Mouse (Mus musculus) limb, embryonic 14.5 days (tissue): ENCODE results near the gene Ano8. TPM values are rescaled to one million over a fixed set of nuclear protein-coding genes. Genes with fewer than 3 reads are reported as not detected.

Experiments
- ATAC-seq: fragments of 200-750 bp; cut with Nextera tagmentation; 2 replicates; pipeline ENCODE4 v1.8.0; 2017; ENCODE audit warnings: low read depth, moderate number of reproducible peaks, moderate TSS enrichment; ENCODE audit not compliant: low FRiP score
- DNase-seq: peaks from one replicate; pipeline ENCODE4 v3.0.0-alpha.2; 2015; ENCODE audit warnings: low spot score
- H3K27ac ChIP-seq: fragments of 300-500 bp; sonication (generic); replicated peaks from 2 replicates; pipeline ENCODE4 v1.5.1; 2014; ENCODE audit warnings: low read depth, mild to moderate bottlenecking, low read length, moderate library complexity, mixed read lengths
- H3K27me3 ChIP-seq: fragments of 300-500 bp; sonication (generic); 2 replicates; pipeline ENCODE4 v1.6.1; 2014; ENCODE audit warnings: low read length, mixed read lengths; ENCODE audit not compliant: control insufficient read depth, insufficient read depth
- H3K36me3 ChIP-seq: fragments of 300-500 bp; sonication (generic); 2 replicates; pipeline ENCODE4 v1.6.1; 2014; ENCODE audit warnings: mild to moderate bottlenecking, low read length, moderate library complexity, mixed read lengths; ENCODE audit not compliant: control insufficient read depth, insufficient read depth
- H3K4me1 ChIP-seq: fragments of 300-500 bp; sonication (generic); 2 replicates; pipeline ENCODE4 v1.6.1; 2014; ENCODE audit warnings: antibody characterized with exemption, low read length, mixed read lengths; ENCODE audit not compliant: control insufficient read depth, insufficient read depth
- H3K4me2 ChIP-seq: fragments of 300-500 bp; sonication (generic); replicated peaks from 2 replicates; pipeline ENCODE4 v1.6.1; 2014; ENCODE audit warnings: low read depth, mild to moderate bottlenecking, low read length, moderate library complexity; ENCODE audit not compliant: severe bottlenecking
- H3K4me3 ChIP-seq: fragments of 300-500 bp; sonication (generic); replicated peaks from 2 replicates; pipeline ENCODE4 v1.5.1; 2014; ENCODE audit warnings: low read length
- H3K9ac ChIP-seq: fragments of 300-500 bp; sonication (generic); 2 replicates; pipeline ENCODE4 v1.6.1; 2014; ENCODE audit warnings: mild to moderate bottlenecking, low read depth, low read length, moderate library complexity; ENCODE audit not compliant: severe bottlenecking
- H3K9me3 ChIP-seq: fragments of 300-500 bp; sonication (generic); 2 replicates; pipeline ENCODE4 v1.6.1; 2016; ENCODE audit warnings: low read length; ENCODE audit not compliant: control insufficient read depth
- POLR2A ChIP-seq: fragments of 200-500 bp; IDR thresholded peaks from 2 replicates; pipeline ENCODE4 v1.8.0; 2012; ENCODE audit warnings: inconsistent platforms, mild to moderate bottlenecking, moderate library complexity, borderline replicate concordance; ENCODE audit not compliant: insufficient read depth, insufficient read length; ENCODE audit errors: extremely low read depth
- WGBS: fragments of 180-500 bp; shearing (Covaris S2); extraction: QIAGEN DNeasy Blood & Tissue Kit; methylation state at CpG from one replicate; pipeline ENCODE4 v1.1.7; 2014; 5-methylcytosine and 5-hydroxymethylcytosine counted together
- polyA plus RNA-seq, 2 experiments: library from polyadenylated mRNA; depleted of rRNA in 1 of 2; stranded (reverse) in 1 of 2; unstranded in 1 of 2; fragments of >200 nt; fragmentation: Nextera tagmentation in 1 of 2; extraction: Ambion mirVana in 1 of 2; gene quantifications; 2 replicates each; pipeline versions ENCODE4 v1.2.1 to v1.2.3; 2012 to 2014

Ano8 gene
- polyA plus RNA-seq, 2 experiments, result 1.8 to 37.2 TPM

DNA sequence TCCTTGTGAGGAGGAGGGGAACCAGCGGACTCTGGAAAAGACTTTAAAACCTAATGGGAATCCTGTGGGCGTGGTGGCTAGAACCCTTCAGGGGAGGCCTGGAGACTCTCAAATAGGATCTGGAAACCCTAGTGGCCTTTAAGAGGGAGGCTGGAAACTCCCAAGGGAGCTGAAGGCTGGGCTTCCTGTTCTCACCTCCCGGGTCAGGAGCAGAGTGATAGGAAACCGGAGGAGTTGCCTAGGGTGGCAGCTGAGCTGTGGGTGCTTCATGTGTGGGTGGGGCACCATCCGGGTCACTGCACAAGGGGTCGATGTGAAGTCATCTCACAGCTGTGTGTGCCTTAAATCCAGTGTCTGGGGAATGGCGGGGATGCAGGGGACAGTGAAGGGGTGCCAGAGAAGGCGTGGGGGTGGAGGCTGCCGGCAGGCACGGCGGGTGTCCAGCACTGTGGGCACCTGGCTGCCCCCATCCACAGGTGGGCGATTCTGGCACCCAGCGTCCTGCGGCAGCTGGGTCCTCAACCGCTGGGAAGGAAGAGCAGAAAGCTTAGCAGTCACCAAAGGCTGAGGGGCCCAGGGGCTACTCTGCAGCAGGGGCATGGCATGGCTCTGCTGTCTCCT, 12.2 kb upstream of the Ano8 start:
- H3K9me3 ChIP-seq, result no peaks in the 10 kb centered on the region
- H3K4me1 ChIP-seq, result peaks cover 22% of the 10 kb centered on the region
- no peak overlapping the region for H3K4me3 ChIP-seq
- peaks cover 15% of the 10 kb centered on the region; the same call in 1 of the 2 replicates for H3K36me3 ChIP-seq
- no peak for TF ChIP-seq POLR2A
- H3K9ac ChIP-seq, result 0 out of 2 replicates have a peak overlapping the region, but pooled peaks have one; percentile 26
- no peak for DNase-seq
- H3K27me3 ChIP-seq, result no peaks in the 10 kb centered on the region
- no peak for ATAC-seq
- H3K27ac ChIP-seq, result no peak overlapping the region
- H3K4me2 ChIP-seq, result no peak overlapping the region
- WGBS, result 19% methylated on average over 14 of the region's 15 CpGs

DNA sequence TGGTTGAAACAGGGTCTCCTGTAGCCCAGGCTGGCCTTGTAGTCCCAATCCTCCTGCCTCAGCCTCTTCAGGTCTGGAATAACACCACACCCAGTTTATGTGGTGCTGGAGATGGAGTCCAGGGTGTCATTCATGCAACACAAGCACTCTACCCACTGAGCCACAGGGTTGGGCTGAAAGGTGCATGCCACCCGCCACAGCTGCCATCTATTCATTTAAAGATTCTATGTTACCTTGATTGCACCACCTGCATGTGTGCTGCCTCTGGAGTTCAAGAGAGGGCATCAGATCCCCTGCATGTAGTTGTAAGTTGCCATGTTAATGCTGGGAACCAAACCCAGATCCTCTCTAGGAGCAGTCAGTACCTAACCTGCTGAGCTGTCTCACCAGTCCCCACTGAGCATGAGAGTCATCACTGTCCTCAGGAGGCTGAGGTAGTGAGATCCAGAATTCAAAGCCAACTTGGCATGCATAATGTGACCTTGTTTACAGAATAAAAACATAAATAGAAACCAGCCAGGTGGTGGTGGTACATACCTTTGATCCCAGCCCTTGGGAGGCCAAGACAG, 11.4 kb upstream of the Ano8 start:
- DNase-seq, result no peak
- ATAC-seq, result no peak
- no peak for TF ChIP-seq POLR2A
- H3K27me3 ChIP-seq, result no peaks in the 10 kb centered on the region
- H3K9ac ChIP-seq, result no peak overlapping the region
- peaks cover 22% of the 10 kb centered on the region for H3K4me1 ChIP-seq
- H3K9me3 ChIP-seq, result no peaks in the 10 kb centered on the region
- H3K4me2 ChIP-seq, result no peak overlapping the region
- peaks cover 23% of the 10 kb centered on the region for H3K36me3 ChIP-seq
- no peak overlapping the region for H3K27ac ChIP-seq
- no peak overlapping the region for H3K4me3 ChIP-seq
- 100% methylated on average over 1 of the region's 1 CpGs for WGBS

DNA sequence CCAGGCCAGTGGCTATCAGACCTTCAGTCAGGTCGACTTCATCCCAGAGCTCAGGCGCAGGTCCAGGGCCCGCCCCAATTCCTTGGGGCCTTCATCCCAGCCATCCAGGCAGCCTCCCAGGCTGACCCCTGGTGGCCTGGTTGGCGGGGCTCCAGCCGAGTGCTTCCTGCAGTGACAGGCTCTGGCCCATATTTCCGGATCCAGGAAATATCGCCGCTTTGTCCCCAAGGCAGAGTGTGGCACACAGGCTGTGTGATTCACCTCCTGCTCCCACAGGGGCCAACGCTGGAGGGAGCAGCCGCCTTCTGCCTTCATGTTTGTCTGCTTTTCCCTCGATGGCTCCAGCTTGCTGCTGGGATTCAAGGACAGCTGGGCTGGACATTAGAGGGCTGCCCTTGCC, 10.7 kb upstream of the Ano8 start:
- TF ChIP-seq POLR2A, result no peak
- 37% methylated on average over 11 of the region's 11 CpGs for WGBS
- Histone ChIP-seq H3K9ac (no peak overlapping the region), H3K27ac (no peak overlapping the region), H3K4me1 (peaks cover 22% of the 10 kb centered on the region), H3K36me3 (peaks cover 30% of the 10 kb centered on the region), H3K4me3 (no peak overlapping the region), H3K4me2 (no peak overlapping the region), H3K9me3 (no peaks in the 10 kb centered on the region), H3K27me3 (no peaks in the 10 kb centered on the region)
- ATAC-seq, result no peak
- DNase-seq, result peak; percentile 36

DNA sequence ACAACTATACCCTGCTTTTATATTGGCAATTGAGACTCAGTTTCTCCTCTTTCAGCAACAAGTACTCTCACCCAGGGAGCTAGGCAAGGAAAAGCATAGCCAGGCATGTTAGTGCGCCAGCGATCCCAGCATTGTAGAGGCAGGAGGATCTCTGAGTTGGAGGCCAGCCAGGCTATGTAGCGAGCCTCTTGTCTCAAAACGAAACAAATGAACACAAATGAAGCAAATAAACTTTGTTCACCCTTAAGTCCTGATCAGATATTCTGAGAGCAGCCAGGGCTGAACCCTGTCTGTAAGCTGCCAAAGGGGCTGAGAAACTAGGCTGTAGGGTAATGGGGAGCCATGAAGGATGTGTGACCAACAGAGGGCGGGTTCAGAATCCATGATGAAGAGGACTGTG, 10.0 kb upstream of the Ano8 start:
- no peak overlapping the region for H3K4me2 ChIP-seq
- H3K9ac ChIP-seq, result no peak overlapping the region
- peaks cover 22% of the 10 kb centered on the region for H3K4me1 ChIP-seq
- H3K9me3 ChIP-seq, result no peaks in the 10 kb centered on the region
- no peaks in the 10 kb centered on the region for H3K27me3 ChIP-seq
- TF ChIP-seq POLR2A, result no peak
- peaks cover 37% of the 10 kb centered on the region for H3K36me3 ChIP-seq
- no peak for DNase-seq
- WGBS, result 95% methylated on average over 5 of the region's 5 CpGs
- no peak overlapping the region for H3K4me3 ChIP-seq
- no peak overlapping the region for H3K27ac ChIP-seq
- ATAC-seq, result no peak

DNA sequence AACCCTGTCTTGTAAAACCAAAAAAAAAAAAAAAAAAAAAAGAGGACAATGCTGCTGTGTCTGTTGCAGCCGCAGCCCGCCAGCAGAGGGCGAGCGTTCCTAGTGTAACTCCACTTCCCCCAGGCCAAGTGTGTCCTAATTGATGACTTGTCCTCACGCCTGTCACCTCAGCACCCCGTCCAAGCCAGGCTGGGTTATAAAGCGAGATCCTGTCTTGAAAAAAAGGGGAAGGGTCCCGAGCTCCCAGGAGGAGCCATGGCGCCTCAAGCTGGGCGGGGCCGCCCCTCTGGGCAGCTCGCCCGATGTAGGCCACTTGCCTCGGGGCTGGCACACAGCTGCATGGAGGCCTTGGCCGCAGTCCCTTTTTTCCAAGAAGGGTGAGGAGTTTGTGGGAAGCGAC, 9.3 kb upstream of the Ano8 start:
- Histone ChIP-seq H3K4me3 (no peak overlapping the region), H3K4me1 (peaks cover 22% of the 10 kb centered on the region), H3K9ac (0 out of 2 replicates have a peak overlapping the region, but pooled peaks have one; percentile 16), H3K36me3 (peaks cover 45% of the 10 kb centered on the region), H3K27ac (no peak overlapping the region), H3K4me2 (peak overlapping the region; percentile 19; the same call in 1 of the 2 replicates), H3K27me3 (no peaks in the 10 kb centered on the region), H3K9me3 (no peaks in the 10 kb centered on the region)
- 15% methylated on average over 13 of the region's 16 CpGs for WGBS
- peak; percentile 77 for DNase-seq
- ATAC-seq, result peak; percentile 46
- no peak for TF ChIP-seq POLR2A
